Mouse (Mus musculus) small intestine, adult 2 months (tissue): ENCODE measurements around the gene Lims1.

Experiments used
- CTCF ChIP-seq: fragments of 200-500 bp; IDR thresholded peaks from 2 replicates; pipeline ENCODE4 v1.5.1; 2012; ENCODE audit warnings: low read depth, mild to moderate bottlenecking, control low read depth, inconsistent platforms, low read length, moderate library complexity, mixed read lengths; ENCODE audit not compliant: insufficient replicate concordance, insufficient read length; ENCODE audit errors: extremely low read depth
- POLR2A ChIP-seq: fragments of 200-500 bp; IDR thresholded peaks from 2 replicates; pipeline ENCODE4 v1.6.1; 2012; ENCODE audit warnings: low read depth, mild to moderate bottlenecking, control low read depth, inconsistent platforms, low read length, moderate library complexity

- TF ChIP-seq CTCF, result no peak
- no peak for TF ChIP-seq POLR2A
Observed at GRCm38 (mm10) chr10:58304996-58305395, 18.3 kb upstream of the Lims1 start.
